Mouse (Mus musculus): Measurements from ENCODE around the gene Cited4. TPM values are rescaled to one million over a fixed set of nuclear protein-coding genes. Genes with fewer than 3 reads are reported as not detected.

Cited4 gene
- polyA plus RNA-seq, 1 experiment, result not detected

- H3K4me1 ChIP-seq (ENCODE audit: control insufficient read depth, insufficient read depth, insufficient read length, low read length), result no peaks in the 10 kb centered on the region
- H3K27ac ChIP-seq (replicated peaks; ENCODE audit: low read depth, low read length), result no peak overlapping the region
- no peak overlapping the region for H3K4me3 ChIP-seq (ENCODE audit: insufficient read depth, low read depth, low read length)
Observed at GRCm38 (mm10) chr4:120701180-120701579, 34.8 kb downstream of the Cited4 start.

- Histone ChIP-seq H3K27ac (replicated peaks; ENCODE audit: low read depth, low read length) (no peak overlapping the region), H3K4me3 (ENCODE audit: insufficient read depth, low read depth, low read length) (no peak overlapping the region), H3K4me1 (ENCODE audit: control insufficient read depth, insufficient read depth, insufficient read length, low read length) (no peaks in the 10 kb centered on the region)
Observed at GRCm38 (mm10) chr4:120702056-120702455, 35.7 kb downstream of the Cited4 start.

GRCm38 (mm10) chr4:120702511-120702910, 36.1 kb downstream of the Cited4 start:
- Histone ChIP-seq H3K27ac (replicated peaks; ENCODE audit: low read depth, low read length) (no peak overlapping the region), H3K4me1 (ENCODE audit: control insufficient read depth, insufficient read depth, insufficient read length, low read length) (no peaks in the 10 kb centered on the region)

GRCm38 (mm10) chr4:120712236-120712635, 45.9 kb downstream of the Cited4 start:
- H3K27ac ChIP-seq (replicated peaks; ENCODE audit: low read depth, low read length), result no peak overlapping the region
- H3K4me3 ChIP-seq (ENCODE audit: insufficient read depth, low read depth, low read length), result no peak overlapping the region
- H3K4me1 ChIP-seq (ENCODE audit: control insufficient read depth, insufficient read depth, insufficient read length, low read length), result no peaks in the 10 kb centered on the region

More at GRCm38 (mm10) chr4:120702511-120702910, 36.1 kb downstream of the Cited4 start:
- no peak overlapping the region for H3K4me3 ChIP-seq (ENCODE audit: insufficient read depth, low read depth, low read length)

GRCm38 (mm10) chr4:120713021-120713420, 46.6 kb downstream of the Cited4 start:
- Histone ChIP-seq H3K4me1 (ENCODE audit: control insufficient read depth, insufficient read depth, insufficient read length, low read length) (no peaks in the 10 kb centered on the region), H3K27ac (replicated peaks; ENCODE audit: low read depth, low read length) (no peak overlapping the region), H3K4me3 (ENCODE audit: insufficient read depth, low read depth, low read length) (no peak overlapping the region)

- Histone ChIP-seq H3K27ac (replicated peaks; ENCODE audit: low read depth, low read length) (no peak overlapping the region), H3K4me1 (ENCODE audit: control insufficient read depth, insufficient read depth, insufficient read length, low read length) (no peaks in the 10 kb centered on the region), H3K4me3 (ENCODE audit: insufficient read depth, low read depth, low read length) (no peak overlapping the region)
Observed at GRCm38 (mm10) chr4:120713856-120714497, 47.6 kb downstream of the Cited4 start.

- Histone ChIP-seq H3K4me1 (ENCODE audit: control insufficient read depth, insufficient read depth, insufficient read length, low read length) (no peaks in the 10 kb centered on the region), H3K4me3 (ENCODE audit: insufficient read depth, low read depth, low read length) (no peak overlapping the region), H3K27ac (replicated peaks; ENCODE audit: low read depth, low read length) (no peak overlapping the region)
Observed at GRCm38 (mm10) chr4:120716141-120716571, 49.8 kb downstream of the Cited4 start.

- no peaks in the 10 kb centered on the region for H3K4me1 ChIP-seq (ENCODE audit: control insufficient read depth, insufficient read depth, insufficient read length, low read length)
- H3K4me3 ChIP-seq (ENCODE audit: insufficient read depth, low read depth, low read length), result no peak overlapping the region
- no peak overlapping the region for H3K27ac ChIP-seq (replicated peaks; ENCODE audit: low read depth, low read length)
Observed at GRCm38 (mm10) chr4:120716765-120717164, 50.4 kb downstream of the Cited4 start.

Other genes starting within 250 kb of the Cited4 start
- gene Slfnl1, start 134.3 kb upstream of the Cited4 start, polyA plus RNA-seq (2012; ENCODE audit: insufficient read depth, insufficient read length, missing spikeins), result not detected in 2 replicates
- 4.3 and 5.6 TPM in 2 replicates for gene Ctps, start 96.3 kb upstream of the Cited4 start, polyA plus RNA-seq (2012; ENCODE audit: insufficient read depth, insufficient read length, missing spikeins)
- not detected in 2 replicates for gene Gm8439, start 77.8 kb upstream of the Cited4 start, polyA plus RNA-seq (2012; ENCODE audit: insufficient read depth, insufficient read length, missing spikeins)
- 0.59 and 0.88 TPM in 2 replicates for gene Kcnq4, start 82.0 kb downstream of the Cited4 start, polyA plus RNA-seq (2012; ENCODE audit: insufficient read depth, insufficient read length, missing spikeins)
- gene Nfyc, start 165.0 kb downstream of the Cited4 start, polyA plus RNA-seq (2012; ENCODE audit: insufficient read depth, insufficient read length, missing spikeins), result 37.2 and 49.9 TPM in 2 replicates
- not detected in 2 replicates for gene Rims3, start 188.2 kb downstream of the Cited4 start, polyA plus RNA-seq (2012; ENCODE audit: insufficient read depth, insufficient read length, missing spikeins)

All from brown adipose tissue, adult 24 weeks (tissue).